Mouse (Mus musculus) mature B cell (primary cell): ENCODE data around the gene Gm10271.

Source experiments
- in situ Hi-C: fragments of 300-500 bp; cut with MboI; formaldehyde crosslinking; loops from 2 replicates; pipeline ENCODE4 v1.14.3; 2019

Gene Gm10271

DNA sequence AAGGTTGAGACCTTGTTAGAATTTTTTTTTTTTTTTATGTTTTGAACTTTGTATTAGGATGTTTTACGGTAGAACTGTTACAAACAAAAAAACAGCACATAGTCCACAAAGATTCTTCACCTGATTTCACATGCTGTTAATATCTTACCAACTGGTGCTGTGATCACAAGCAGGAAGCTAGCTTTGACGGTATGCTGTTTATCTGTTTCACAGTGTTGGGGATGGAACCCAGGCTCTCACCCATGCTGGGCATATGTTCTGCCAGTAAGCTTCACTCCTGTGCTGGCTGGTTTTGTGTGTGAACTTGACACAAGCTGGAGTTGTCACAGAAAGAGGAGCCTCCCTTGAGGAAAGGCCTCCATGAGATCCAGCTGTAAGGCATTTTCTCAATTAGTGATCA lies 5.4 kb upstream of the Gm10271 start:
- in situ Hi-C loops = no loop called here

DNA sequence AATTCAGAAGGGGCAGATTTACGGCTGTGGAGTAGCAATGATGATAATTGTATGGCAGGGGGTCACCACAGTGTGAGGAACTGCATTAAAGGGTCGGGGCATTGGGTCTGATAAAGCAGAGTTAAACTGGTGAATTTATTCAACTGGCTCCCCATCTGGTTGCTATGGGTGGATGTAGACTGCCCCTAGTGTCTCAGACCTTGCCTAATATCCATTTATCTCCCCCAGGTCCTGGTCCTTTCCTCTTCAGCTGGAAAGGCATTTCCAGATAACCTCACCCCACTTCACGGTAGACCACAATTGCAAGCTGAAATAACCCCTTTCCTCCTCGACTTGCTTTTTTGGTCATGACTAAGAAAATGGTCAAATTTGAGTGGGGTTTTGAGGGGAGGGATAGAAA lies 5.0 kb upstream of the Gm10271 start:
- in situ Hi-C loops = no loop called here

DNA sequence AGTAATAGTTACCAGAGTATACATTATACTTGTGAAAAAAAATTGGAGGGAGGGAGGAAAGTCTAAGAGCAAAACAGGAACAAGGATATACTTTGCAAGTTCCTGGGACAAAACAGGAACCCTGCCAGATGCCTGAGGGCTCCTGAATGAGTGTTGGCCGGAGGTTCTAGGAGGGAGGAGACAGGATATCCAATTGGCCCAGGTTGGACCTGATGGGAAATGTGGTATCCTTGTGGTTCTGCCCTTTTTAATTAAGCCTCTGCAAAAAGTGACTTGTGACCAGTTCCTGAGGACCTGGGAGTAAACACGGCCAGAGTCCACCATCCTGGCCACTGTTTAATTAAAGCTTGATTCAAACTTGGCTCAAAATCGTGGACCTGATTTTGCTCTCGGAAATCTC lies 3.7 kb downstream of the Gm10271 start:
- in situ Hi-C loops = no loop called here

DNA sequence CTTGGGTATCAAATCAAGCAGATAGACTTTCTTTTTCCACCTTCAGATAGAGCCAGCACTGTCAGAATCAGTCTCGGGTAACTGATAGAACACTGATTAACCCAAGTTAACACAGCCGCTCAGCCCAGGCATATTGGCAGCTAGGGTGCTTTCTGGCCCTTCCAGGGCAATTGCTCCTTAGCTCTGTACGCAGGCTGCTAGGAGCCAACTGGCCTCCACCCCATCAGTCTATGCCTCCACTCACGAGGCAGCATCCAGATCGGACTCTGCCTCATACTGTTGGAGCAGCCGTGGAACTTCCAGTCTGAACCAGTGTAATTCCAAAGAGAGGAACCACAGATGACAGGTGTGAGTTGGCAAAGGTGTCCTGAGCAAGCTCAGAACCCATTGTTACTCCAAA lies 6.3 kb downstream of the Gm10271 start:
- in situ Hi-C loops = no loop called here

DNA sequence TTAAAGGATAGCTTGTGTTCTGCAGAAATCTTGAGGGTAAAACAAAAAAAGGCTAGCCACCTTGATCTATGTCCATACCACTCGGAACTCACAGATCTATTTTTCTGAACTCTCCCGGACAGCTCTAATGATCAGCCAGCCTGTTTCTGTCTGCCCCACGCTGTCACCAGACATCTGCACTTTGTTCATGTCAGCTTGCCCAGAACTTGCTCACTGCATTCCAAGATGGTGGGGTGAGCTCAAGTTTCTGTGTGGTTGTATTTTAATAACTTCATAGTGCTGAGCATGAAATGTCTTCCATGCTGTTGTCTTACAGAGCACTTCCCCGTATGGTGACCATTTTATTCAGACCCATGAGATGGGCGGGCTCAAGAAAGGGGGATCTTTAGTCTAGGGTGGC lies 7.1 kb downstream of the Gm10271 start:
- in situ Hi-C loops = no loop called here

DNA sequence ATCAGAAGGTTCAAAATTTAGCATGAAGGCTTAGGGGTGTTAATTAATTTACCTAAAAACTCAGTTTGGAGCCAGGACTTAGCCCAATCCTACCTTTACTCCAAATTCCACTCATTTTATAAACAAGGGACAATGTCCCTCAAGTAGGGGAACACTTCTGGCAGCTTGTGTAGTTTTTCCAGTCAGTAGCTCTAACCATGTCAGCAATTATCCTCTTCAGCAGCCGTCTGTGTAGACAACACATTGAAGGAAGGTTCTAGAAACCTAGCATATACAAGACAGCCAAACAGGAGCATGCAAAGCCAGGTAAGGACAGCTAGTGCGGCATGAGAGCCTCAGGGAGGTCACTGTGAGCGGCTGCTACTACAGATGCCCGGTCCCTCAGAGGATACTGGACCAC lies 7.8 kb downstream of the Gm10271 start:
- in situ Hi-C loops = no loop called here

DNA sequence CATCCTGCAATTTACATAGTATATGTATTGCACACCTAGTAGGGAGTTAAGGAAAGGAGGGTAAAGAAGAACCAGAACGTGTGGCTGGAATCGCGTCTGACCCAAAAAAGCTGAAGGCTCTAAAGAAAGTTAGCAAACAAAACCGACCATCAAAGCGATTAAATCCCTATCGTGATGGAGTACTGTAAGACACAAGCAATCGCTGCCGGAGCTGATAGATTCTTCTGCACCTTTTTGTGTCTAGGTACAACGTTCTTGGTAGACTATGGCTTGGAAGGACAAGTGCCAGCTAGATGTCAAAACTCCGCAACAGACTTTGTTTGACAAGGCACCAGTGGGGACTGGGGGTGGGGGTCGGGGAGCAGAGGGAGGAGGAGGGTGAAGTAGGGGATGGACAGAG lies 8.3 kb downstream of the Gm10271 start:
- in situ Hi-C loops = no loop called here

DNA sequence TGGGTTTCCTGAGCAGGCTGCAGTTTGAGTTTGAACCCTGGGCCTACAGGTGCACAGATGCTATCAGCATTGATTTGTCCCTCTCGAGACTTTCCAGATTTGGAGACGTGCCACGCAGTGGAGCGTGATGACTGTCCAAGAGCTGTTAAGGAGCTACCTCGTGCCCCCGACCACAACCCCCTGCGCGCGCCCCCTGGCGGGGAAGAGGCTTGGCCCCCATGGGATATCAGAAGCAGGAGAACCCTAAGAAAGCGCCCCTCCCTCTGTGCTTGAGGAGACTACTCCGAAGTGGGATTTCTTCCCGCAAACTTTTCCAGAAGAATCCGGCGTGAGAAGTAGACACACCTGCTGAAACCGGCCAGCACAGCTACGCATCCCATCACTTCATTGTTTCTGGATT lies 9.6 kb downstream of the Gm10271 start:
- in situ Hi-C loops = no loop called here

DNA sequence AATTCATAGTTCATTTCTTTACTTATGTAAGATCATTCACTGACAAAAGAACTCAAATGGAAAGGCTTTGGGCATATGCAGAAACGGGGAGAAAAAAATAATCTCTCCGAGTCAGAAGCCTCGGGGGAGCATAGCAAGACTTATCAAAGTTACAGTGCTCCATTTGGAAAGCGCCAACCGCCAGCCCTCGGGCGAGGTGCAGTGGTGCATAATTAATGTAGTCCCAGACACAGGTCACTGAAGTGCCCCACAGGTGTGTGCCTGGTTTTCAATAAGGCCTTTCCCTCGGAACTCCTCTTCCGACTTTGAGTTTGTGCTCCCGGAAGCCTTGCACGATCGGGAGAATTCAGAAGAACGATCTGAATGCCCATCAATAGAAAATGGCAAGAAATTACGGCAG lies 10.3 kb downstream of the Gm10271 start:
- in situ Hi-C loops = no loop called here

DNA sequence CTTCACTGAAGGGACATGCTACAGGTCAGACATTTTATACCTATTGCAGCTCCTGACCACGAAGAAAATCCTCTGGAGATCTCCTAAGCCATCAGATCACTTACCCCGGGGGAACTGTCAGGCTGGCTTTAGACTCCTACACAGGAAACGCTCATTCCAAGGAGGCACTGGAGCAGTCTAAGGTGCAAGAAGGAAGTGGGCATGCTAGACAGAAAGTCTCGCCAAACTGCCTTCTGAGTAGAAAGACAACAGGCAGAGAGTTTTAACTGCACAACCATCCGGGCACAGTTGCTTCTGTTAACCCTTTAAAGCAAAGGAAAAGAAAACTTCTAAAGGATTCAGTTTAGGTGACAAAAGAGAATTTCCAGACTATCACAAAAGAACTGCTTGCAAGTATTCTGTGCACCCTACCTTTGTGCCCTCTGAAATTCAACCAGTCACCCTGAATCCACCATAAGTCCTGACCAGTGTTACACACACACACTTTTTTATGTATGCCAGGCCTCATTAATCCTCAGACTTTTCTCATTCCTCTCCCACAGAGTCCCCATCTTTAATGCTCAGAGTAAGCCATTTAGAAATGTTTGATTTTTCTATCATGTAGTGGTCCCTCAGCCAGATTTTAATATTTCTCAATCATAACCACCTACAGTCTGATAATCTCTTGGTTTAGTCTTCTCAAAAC lies 14.4 kb downstream of the Gm10271 start:
- in situ Hi-C loops = no loop called here

DNA sequence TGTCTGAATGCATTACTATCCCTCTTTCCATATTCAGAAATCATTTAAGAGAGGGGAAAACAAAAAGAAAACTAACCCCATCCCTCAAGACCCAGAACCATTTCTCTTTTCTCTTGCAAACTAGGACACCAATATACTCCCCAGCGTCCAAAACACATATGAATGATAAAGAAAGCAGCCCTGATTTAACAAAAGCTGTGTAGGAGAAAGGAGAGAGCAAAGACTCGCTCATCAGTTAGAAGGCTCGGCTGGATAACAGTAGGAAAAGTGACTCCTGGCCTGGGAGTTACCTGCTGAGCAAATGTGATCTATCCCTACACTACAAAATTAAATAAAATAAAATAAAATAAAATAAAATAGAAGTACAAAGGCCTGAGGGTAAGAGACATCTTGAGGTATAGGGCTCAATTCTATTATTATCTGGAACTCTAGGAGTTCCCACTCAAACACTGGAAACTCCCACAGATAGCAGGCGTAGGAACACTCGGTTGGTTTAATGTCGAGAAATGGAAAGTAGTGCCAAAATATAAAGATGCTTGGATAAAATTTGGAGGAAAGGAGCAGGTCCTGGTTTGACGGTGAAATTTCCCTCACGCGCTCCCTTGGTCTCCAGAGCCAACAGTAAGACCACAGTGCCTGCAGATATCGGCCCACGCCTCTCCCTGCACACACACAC lies 15.8 kb downstream of the Gm10271 start:
- in situ Hi-C loops = no loop called here

DNA sequence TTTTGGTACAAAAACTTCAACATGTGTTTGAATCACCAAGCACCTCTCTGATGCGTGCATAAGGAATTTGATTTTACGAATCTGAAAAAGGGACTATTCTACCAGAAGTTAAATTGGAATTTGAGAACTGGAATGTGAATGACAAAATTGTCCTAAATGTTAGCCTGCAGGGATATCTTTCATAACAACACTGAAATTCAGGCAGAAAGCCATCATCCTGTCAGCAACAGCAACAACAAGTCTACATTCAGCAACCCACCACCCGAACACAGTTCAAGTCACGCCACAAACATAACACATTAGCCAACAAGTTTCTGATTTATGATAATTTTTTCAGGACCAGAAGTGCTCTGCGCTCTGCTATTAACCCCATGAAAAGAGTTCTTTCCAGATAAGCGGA lies 17.2 kb downstream of the Gm10271 start:
- in situ Hi-C loops = no loop called here

DNA sequence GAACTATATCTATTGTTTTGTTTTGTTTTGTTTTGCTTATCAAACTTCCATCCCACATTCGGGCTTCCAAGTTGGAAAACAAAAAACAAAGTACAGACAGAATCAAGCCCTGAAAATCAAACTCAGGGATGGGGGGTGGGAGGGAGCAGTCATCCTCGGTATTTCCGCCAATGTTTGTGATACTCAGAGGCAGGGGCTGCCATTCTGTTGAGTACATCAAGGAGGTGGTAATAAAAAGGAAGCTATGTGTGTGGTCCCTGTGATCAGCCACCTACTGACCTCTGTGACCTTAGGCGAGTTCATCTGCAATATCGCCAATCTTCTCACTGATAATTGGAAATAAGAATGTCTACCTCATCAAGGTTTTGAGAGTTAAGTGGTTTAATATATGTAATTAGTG lies 21.5 kb downstream of the Gm10271 start:
- in situ Hi-C loops = no loop called here

DNA sequence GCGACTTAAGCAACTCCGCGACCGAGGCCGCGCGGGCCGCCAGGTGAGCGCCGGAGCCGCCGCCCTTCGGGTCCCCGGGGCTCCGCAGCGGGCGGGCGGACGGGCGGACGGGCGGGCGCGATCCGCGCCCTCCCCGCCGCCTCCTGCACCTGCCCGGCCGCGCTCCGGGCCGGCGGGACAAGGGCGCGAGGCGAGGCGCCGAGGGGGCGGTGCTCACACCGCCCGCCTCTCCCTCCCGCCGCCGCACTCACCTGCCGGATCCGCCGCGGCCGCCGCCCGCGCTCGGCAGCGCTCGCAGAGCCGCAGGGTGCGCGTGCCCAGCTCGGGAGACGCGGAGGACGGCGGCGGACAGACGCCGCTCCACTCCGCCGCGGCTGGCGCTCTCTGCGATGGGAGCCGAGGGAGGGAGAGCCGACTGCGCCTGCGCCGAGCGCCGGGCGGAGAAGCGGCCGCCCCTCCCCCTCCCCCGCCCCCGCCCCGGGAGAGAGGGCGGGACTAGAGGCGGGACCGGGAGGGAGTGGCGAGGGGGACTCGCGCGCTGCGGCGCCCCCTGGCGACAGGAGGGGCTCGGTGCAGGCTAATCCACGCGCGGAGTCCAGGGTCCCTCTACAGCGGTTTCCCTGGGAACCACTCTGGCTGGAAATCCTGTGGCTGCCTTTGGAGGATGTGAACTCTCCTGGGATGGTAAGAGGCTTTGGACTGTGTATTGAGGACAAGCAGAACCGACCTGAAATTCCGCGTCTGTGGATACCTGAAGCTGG lies 22.2 kb downstream of the Gm10271 start, which contains the start of gene Rab3ip:
Gene Rab3ip (minus strand): TSS at position 761 of the 761 bp plus-strand sequence.
- in situ Hi-C loops = no loop called here

DNA sequence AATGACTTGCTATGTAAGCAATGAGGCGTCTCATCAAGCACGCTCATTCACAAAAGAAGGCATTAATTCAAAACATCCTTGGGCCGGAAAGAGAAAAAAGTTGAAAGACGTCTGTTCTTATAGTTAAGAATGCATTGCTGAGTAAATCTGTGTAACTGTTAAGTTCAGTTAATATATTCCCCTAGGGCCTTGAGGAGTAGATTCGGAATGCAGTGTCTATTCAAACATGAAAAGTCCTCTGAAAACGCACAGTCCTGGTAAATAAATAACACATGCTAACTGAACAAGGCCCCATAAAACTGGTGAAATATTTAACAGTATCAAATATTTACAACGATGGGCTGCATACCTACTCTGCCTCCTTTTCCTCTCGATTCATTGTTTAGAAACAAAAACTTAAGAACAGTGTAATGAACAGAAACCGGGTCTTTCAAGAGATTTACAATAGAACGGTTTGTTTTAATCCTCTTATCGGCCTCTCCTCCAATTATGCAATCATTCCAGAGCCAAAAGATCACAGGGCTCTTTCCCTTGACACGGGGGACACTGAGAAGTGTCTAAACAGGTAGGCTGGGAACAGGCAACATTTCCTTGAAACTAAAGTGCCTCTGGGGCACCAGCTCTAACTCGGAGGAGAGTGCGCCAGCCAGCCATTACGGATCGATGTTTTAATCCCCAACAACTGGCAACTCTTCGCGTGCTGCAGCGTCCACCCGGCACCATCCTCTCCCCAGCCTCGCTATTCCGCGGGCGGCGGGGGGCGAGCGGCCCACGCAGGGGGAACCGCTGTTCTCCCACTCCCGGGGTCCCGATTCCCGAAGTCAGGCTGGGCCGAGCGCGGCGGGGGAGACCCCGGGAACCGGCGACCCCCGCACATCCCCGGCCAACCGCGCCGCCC lies 23.0 kb downstream of the Gm10271 start:
- in situ Hi-C loops = loop anchor here (25.0 kb wide), 1 partner anchor 263 kb away; the partner anchor contains the start of gene Yeats4

DNA sequence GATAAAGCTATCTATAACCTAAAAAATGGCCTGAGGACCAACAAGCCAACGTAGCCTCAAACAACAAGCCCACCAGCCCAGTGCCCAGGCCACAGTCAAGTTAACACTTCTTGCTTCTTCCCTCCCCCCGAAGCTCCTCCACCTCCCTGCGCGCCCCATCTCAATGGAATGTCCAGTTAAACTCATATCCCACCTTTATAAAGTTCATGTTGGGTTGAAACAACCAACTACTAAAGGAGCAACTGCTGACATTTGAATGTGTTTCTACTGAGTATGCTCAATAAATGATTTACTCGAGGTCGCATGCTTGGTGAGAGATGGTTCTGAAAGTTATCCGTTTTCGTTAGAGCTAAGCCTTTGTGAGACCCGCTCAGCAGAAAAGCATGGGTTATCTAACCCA lies 24.0 kb downstream of the Gm10271 start:
- in situ Hi-C loops = loop anchor here (25.0 kb wide), 1 partner anchor 264 kb away; the partner anchor contains the start of gene Yeats4

DNA sequence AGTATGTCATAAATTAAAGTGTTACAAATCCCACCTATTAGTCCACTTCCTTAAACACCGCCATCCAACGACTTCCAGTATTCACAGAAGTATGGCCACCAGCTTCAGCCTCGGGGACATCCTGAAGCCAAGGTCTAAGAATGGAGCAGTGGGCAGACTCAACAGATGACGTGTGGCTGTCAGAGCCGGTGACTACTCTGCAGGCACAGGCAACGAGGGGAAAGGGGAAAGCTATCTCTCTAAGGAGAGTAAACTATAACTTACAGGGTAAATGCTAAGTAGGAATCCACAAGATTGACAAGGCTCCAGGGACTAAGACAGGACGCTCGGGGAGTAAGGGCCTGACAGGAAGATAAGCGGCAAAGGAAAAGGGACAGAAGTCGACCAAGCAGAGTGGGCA lies 27.5 kb downstream of the Gm10271 start:
- in situ Hi-C loops = loop anchor here (25.0 kb wide), 1 partner anchor 267 kb away; the partner anchor contains the start of gene Yeats4

DNA sequence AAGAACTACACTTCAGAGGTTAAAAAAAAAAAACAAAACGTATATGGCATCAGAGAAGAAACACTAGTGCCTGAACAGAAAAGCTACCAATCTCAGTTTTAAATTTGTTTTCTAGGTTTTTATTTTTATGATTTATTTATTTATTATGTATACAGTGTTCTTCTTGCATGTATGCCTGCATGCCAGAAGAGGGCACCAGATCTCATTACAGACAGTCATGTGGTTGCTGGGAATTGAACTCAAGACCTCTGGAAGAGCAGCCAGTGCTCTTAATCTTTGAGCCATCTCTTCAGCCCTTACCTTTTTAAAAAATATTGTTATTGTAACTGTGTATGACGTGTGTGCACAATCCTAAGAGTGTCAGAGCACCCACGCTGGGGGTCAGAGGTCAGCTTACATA lies 28.3 kb downstream of the Gm10271 start:
- in situ Hi-C loops = loop anchor here (25.0 kb wide), 1 partner anchor 268 kb away; the partner anchor contains the start of gene Yeats4

DNA sequence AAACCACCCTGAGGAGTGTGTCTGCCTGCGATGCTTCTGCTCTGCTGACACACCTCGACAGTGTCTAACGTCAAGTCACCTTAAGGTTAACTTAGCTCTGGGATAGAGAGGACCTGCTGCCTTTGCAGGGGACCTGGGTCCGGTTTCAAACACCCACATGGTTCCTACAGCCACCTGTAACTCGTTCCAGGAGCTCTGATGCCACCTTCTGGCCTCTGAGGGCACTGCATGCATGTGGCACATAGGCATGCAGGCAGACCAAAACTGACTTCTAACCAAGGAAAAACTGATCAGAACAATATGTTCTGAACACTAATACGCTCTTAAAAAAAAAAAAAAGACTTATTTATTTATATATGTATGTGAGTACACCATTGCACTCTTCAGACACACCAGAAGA lies 29.4 kb downstream of the Gm10271 start:
- in situ Hi-C loops = loop anchor here (25.0 kb wide), 1 partner anchor 269 kb away; the partner anchor contains the start of gene Yeats4

DNA sequence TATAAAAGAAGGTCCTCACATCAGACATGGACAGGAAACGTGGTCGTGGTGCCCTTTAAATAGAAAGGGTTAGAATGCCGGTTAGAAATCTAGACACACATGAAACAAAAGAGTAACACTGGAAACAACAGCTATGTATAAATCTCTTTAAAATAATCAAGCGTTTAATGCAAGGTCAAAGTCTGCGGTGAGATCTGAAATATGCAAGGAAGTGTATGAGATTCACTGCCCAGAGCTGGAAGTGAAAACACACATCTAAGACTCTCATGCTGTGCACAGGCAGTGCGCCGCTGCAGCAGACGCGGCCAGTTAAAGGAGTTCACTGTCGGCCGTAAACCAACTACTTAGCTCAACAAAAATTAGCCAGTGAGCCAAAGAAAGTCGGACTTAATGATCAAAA lies 37.4 kb downstream of the Gm10271 start:
- in situ Hi-C loops = loop anchor here (25.0 kb wide), 1 partner anchor 277 kb away; the partner anchor contains the start of gene Yeats4

DNA sequence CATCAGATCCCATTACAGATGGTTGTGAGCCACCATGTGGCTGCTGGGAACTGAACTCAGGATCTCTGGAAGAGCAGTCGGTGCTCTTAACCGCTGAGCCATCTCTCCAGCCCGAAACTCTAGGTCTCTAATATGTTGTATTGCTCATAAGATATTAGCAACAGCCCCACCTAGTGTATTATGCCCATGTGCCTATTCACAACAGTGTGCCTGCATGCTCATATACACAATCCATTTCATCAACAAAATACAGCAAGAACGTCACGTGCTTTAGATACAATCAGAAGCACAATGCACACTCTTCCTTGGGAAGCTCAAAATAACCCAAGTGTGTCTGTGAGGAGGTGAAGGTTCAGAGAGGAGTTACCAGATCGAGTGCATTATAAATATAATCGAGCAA lies 38.6 kb downstream of the Gm10271 start:
- in situ Hi-C loops = loop anchor here (25.0 kb wide), 1 partner anchor 279 kb away; the partner anchor contains the start of gene Yeats4
